Mouse (Mus musculus) spleen, adult 18-20 months (tissue): Measurements from ENCODE around the gene Padi6.

Experiments used
- DNase-seq, 2 experiments: peaks; one replicate each; pipeline ENCODE4 v3.0.0; 2022; ENCODE audit warnings: mixed read lengths in 2 of 2

Gene Padi6

GRCm38 (mm10) chr4:140704166-140704565 lies 38.3 kb downstream of the Padi6 start:
- no peak for DNase-seq

- no peak for DNase-seq
These were observed 38.8 kb downstream of the Padi6 start for GRCm38 (mm10) chr4:140703636-140704035.

GRCm38 (mm10) chr4:140702611-140703327 lies 39.7 kb downstream of the Padi6 start:
- peak; percentile 79 to 88 for DNase-seq

GRCm38 (mm10) chr4:140701716-140702561 lies 40.5 kb downstream of the Padi6 start:
- DNase-seq: peak; percentile 61 to 66

- peak; percentile 75 to 82 for DNase-seq
These were observed 41.3 kb downstream of the Padi6 start for GRCm38 (mm10) chr4:140701049-140701715.

- DNase-seq: no peak
These were observed 42.0 kb downstream of the Padi6 start, which contains the start of gene Rcc2 for GRCm38 (mm10) chr4:140700269-140701018. Gene Rcc2 (plus strand): TSS chr4:140700541.

- peak; percentile 61 to 62 for DNase-seq
These were observed 42.9 kb downstream of the Padi6 start for GRCm38 (mm10) chr4:140699441-140700127.

GRCm38 (mm10) chr4:140695675-140696585 lies 46.5 kb downstream of the Padi6 start:
- DNase-seq: no peak

GRCm38 (mm10) chr4:140695146-140695545 lies 47.3 kb downstream of the Padi6 start:
- no peak for DNase-seq

- DNase-seq: no peak
These were observed 47.8 kb downstream of the Padi6 start for GRCm38 (mm10) chr4:140694551-140695060.

GRCm38 (mm10) chr4:140693513-140693912 lies 48.9 kb downstream of the Padi6 start:
- no peak for DNase-seq

GRCm38 (mm10) chr4:140691481-140691880 lies 51.0 kb downstream of the Padi6 start:
- no peak for DNase-seq

- no peak for DNase-seq
These were observed 52.4 kb downstream of the Padi6 start for GRCm38 (mm10) chr4:140689873-140690655.

GRCm38 (mm10) chr4:140688826-140689425 lies 53.5 kb downstream of the Padi6 start:
- no peak for DNase-seq

- no peak for DNase-seq
These were observed 54.2 kb downstream of the Padi6 start for GRCm38 (mm10) chr4:140688044-140688825.

GRCm38 (mm10) chr4:140684881-140685303 lies 57.6 kb downstream of the Padi6 start:
- DNase-seq: no peak

- no peak for DNase-seq
These were observed 58.1 kb downstream of the Padi6 start for GRCm38 (mm10) chr4:140684141-140684871.

- no peak for DNase-seq
These were observed 58.8 kb downstream of the Padi6 start for GRCm38 (mm10) chr4:140683608-140684007.
